Comparison of ENCODE assay signal across 12 mouse cellular contexts in genomic region chr15:83991461-83991860, GRCm38 (mm10).
A peak's percentile ranks its signal among the peaks of the same experiment; 100 is the strongest.
DNase-seq lines count a peak whose midpoint lies in the region; ATAC-seq and TF ChIP-seq lines count a peak whose summit lies in the region.
"Had no signal": no experiment of that assay in that cellular context is flagged by ENCODE, and none has a peak within 500 bp of the region (broad histone marks: within the 10 kb centered on the region; RNA-seq: fewer than 3 reads in every experiment).

No protein-coding gene starts in this region.

- peak; percentile 10 for DNase-seq in heart, postnatal 25 days (ENCODE audit: low spot score)
- no peak for DNase-seq in heart, postnatal 36 days
- DNase-seq in ES-CJ7 (ENCODE audit: low read depth, low spot score): peak; percentile 45
- DNase-seq in embryonic facial prominence, embryonic 14.5 days (ENCODE audit: low spot score): peak; percentile 55
- peak; percentile 46 for DNase-seq in lung, postnatal 0 days (ENCODE audit: low spot score)
- DNase-seq in ovary, postnatal 14 days (ENCODE audit: low spot score): no peak
- no peak for DNase-seq in adrenal gland, adult 8-10 months
- no peak for DNase-seq in urinary bladder, adult 2 months (ENCODE audit: low spot score)
- DNase-seq: adrenal gland, postnatal 36 days; cerebellum, adult 9-10 months had no signal

- H3K27me3 ChIP-seq in embryonic facial prominence, embryonic 14.5 days (replicated peaks; ENCODE audit: control insufficient read depth, insufficient read depth, low read length): peaks cover 14% of the 10 kb centered on the region; the same call in 1 of the 2 replicates
- H3K27me3 ChIP-seq in lung, postnatal 0 days (replicated peaks; ENCODE audit: insufficient read depth, low read length): no peaks in the 10 kb centered on the region

- 11% methylated on average over 3 of the region's 3 CpGs for WGBS in embryonic facial prominence, embryonic 14.5 days
- 11% methylated on average over 3 of the region's 3 CpGs for WGBS in lung, postnatal 0 days

- no peak overlapping the region for H3K4me2 ChIP-seq in embryonic facial prominence, embryonic 14.5 days (ENCODE audit: low read depth, low read length)
- H3K4me2 ChIP-seq in lung, postnatal 0 days (replicated peaks; ENCODE audit: low read depth, low read length): no peak overlapping the region
- H3K4me2 ChIP-seq: limb, embryonic 15.5 days had no signal

- ATAC-seq in embryonic facial prominence, embryonic 14.5 days (ENCODE audit: low read depth): peak; percentile 55; the same call in 1 of the 2 replicates
- ATAC-seq in lung, postnatal 0 days: peak; percentile 57; the same call in 1 of the 2 replicates
- ATAC-seq: hindbrain, embryonic 16.5 days had no signal

- H3K27ac ChIP-seq in embryonic facial prominence, embryonic 14.5 days (replicated peaks; ENCODE audit: low read depth, low read length): no peak overlapping the region
- H3K27ac ChIP-seq in lung, postnatal 0 days (ENCODE audit: low read length): no peak overlapping the region
- H3K27ac ChIP-seq: limb, embryonic 15.5 days had no signal

- no peaks in the 10 kb centered on the region for H3K9me3 ChIP-seq in embryonic facial prominence, embryonic 14.5 days (ENCODE audit: control insufficient read depth, low read length)
- H3K9me3 ChIP-seq in lung, postnatal 0 days (ENCODE audit: low read length): no peaks in the 10 kb centered on the region
- H3K9me3 ChIP-seq: limb, embryonic 15.5 days had no signal

- H3K36me3 ChIP-seq in embryonic facial prominence, embryonic 14.5 days (ENCODE audit: control insufficient read depth, insufficient read depth, low read length): no peaks in the 10 kb centered on the region
- H3K36me3 ChIP-seq in lung, postnatal 0 days (ENCODE audit: insufficient read depth, low read length): no peaks in the 10 kb centered on the region
- H3K36me3 ChIP-seq: limb, embryonic 15.5 days had no signal

- peaks cover 7% of the 10 kb centered on the region for H3K4me1 ChIP-seq in embryonic facial prominence, embryonic 14.5 days (ENCODE audit: control insufficient read depth, insufficient read depth, low read length)
- H3K4me1 ChIP-seq in lung, postnatal 0 days (ENCODE audit: insufficient read depth, low read depth, low read length): no peaks in the 10 kb centered on the region; the same call in 1 of the 2 replicates

- intact Hi-C loops in heart, postnatal 25 days (cut with DNase I): no loop called here
- intact Hi-C loops in heart, postnatal 36 days (cut with DNase I): no loop called here

- no peak overlapping the region for H3K4me3 ChIP-seq in embryonic facial prominence, embryonic 14.5 days (ENCODE audit: low read depth, low read length)
- H3K4me3 ChIP-seq in lung, postnatal 0 days (ENCODE audit: low read depth, low read length): no peak overlapping the region
- H3K4me3 ChIP-seq: limb, embryonic 15.5 days had no signal

- TF ChIP-seq CTCF in lung, postnatal 0 days (IDR thresholded peaks at IDR 0.05): no peak

- H3K9ac ChIP-seq in embryonic facial prominence, embryonic 14.5 days (ENCODE audit: low read depth, low read length): no peak overlapping the region
- H3K9ac ChIP-seq in lung, postnatal 0 days (replicated peaks; ENCODE audit: low read depth): no peak overlapping the region
- H3K9ac ChIP-seq: limb, embryonic 15.5 days had no signal

- TF ChIP-seq EP300 in lung, postnatal 0 days (IDR thresholded peaks at IDR 0.05): no peak

Comparison
In these comparisons a context has a peak if more than half of its experiments do, and no peak if none do; other contexts are left out.
1. DNase-seq: peak in heart, postnatal 25 days (single experiment), ES-CJ7 (single experiment), embryonic facial prominence, embryonic 14.5 days (single experiment) and lung, postnatal 0 days (single experiment); none in heart, postnatal 36 days (0 of 2), ovary, postnatal 14 days (single experiment), adrenal gland, adult 8-10 months (single experiment) and urinary bladder, adult 2 months (single experiment).